Mouse (Mus musculus) macrophage (primary cell): Measurements from ENCODE around the gene Lrch1. TPM values are rescaled to one million over a fixed set of nuclear protein-coding genes. Genes with fewer than 3 reads are reported as not detected.

ENCODE experiments used
- H3K27ac ChIP-seq: fragments of 350-480 bp; formaldehyde crosslinking; 2 replicates; pipeline ENCODE4 v1.9.0; 2021
- H3K36me3 ChIP-seq: fragments of 350-480 bp; formaldehyde crosslinking; 2 replicates; pipeline ENCODE4 v1.9.0; 2021; ENCODE audit errors: inconsistent target
- H3K4me3 ChIP-seq: fragments of 350-480 bp; formaldehyde crosslinking; 2 replicates; pipeline ENCODE4 v1.9.0; 2021; ENCODE audit errors: inconsistent target
- H3K79me2 ChIP-seq: fragments of 350-480 bp; formaldehyde crosslinking; 2 replicates; pipeline ENCODE4 v1.9.0; 2021; ENCODE audit errors: inconsistent target
- WGBS: methylation state at CpG from one replicate; pipeline ENCODE4 v1.1.7; 2026; ENCODE audit warnings: inconsistent platforms; ENCODE audit not compliant: missing documents; 5-methylcytosine and 5-hydroxymethylcytosine counted together
- polyA plus RNA-seq: library from polyadenylated mRNA; stranded (reverse); fragments of 250-400 nt; gene quantifications from 3 replicates; pipeline ENCODE4 v1.2.4, GENCODE M21; 2018; ENCODE audit warnings: inconsistent platforms
- total RNA-seq, 78 experiments: library from RNA; depleted of rRNA; stranded (reverse); fragments of 250-400 nt; gene quantifications; 1 replicate in 9 of 78; 2 replicates in 24 of 78; 3 replicates in 43 of 78; 4 replicates in 2 of 78; pipeline ENCODE4 v1.2.4; 2018; ENCODE audit warnings: inconsistent platforms in 56 of 78

Lrch1 gene
- total RNA-seq (2018; cell fraction: chromatin; rRNA removed): 100 to 1,000 TPM in 2 of 26 experiments, 10 to 100 TPM in 24; 24.6 to 189 (median 55.7) TPM
- 10 to 100 TPM; 11.5 to 21.4 (median 16.2) TPM for total RNA-seq (2018; cell fraction: cytosol; rRNA removed)
- 100 to 1,000 TPM in 1 of 26 experiments, 10 to 100 TPM in 25; 21.1 to 118 (median 40.9) TPM for total RNA-seq (2018; cell fraction: nucleus; rRNA removed)
- polyA plus RNA-seq: 10.1 to 12.0 TPM (median 11.9 TPM) in 3 replicates

- Histone ChIP-seq H3K79me2 (peaks cover 46% of the 10 kb centered on the region), H3K36me3 (no peaks in the 10 kb centered on the region), H3K4me3 (peak within 1 kb of the TSS; percentile 61), H3K27ac (peak within 1 kb of the TSS; percentile 60)
- under 1% methylated on average over 49 of the region's 65 CpGs for WGBS
Observed at GRCm38 (mm10) chr14:74947376-74948013, at the start of gene Lrch1. Gene Lrch1, minus strand, starts transcription at chr14:74947876.

- no peaks in the 10 kb centered on the region for H3K79me2 ChIP-seq
- 90% methylated on average over 2 of the region's 2 CpGs for WGBS
- H3K36me3 ChIP-seq: no peaks in the 10 kb centered on the region
Observed at GRCm38 (mm10) chr14:74997041-74997440, 49.4 kb upstream of the Lrch1 start.

GRCm38 (mm10) chr14:74996556-74996955, 48.9 kb upstream of the Lrch1 start:
- no peaks in the 10 kb centered on the region for H3K36me3 ChIP-seq
- H3K79me2 ChIP-seq: no peaks in the 10 kb centered on the region
- no peak overlapping the region for H3K4me3 ChIP-seq
- H3K27ac ChIP-seq: no peak overlapping the region
- WGBS: 11% methylated on average over 3 of the region's 3 CpGs

More at GRCm38 (mm10) chr14:74997041-74997440, 49.4 kb upstream of the Lrch1 start:
- H3K27ac ChIP-seq: no peak overlapping the region
- H3K4me3 ChIP-seq: no peak overlapping the region

- Histone ChIP-seq H3K27ac (no peak overlapping the region), H3K36me3 (no peaks in the 10 kb centered on the region), H3K4me3 (no peak overlapping the region), H3K79me2 (no peaks in the 10 kb centered on the region)
- 16% methylated on average over 1 of the region's 1 CpGs for WGBS
Observed at GRCm38 (mm10) chr14:74990504-74990903, 42.8 kb upstream of the Lrch1 start.

- no peak overlapping the region for H3K4me3 ChIP-seq
- no peaks in the 10 kb centered on the region for H3K36me3 ChIP-seq
- no peaks in the 10 kb centered on the region for H3K79me2 ChIP-seq
- H3K27ac ChIP-seq: no peak overlapping the region
- WGBS: 94% methylated on average over 4 of the region's 4 CpGs
Observed at GRCm38 (mm10) chr14:74989909-74990308, 42.2 kb upstream of the Lrch1 start.

- H3K36me3 ChIP-seq: no peaks in the 10 kb centered on the region
- 42% methylated on average over 4 of the region's 4 CpGs for WGBS
- no peaks in the 10 kb centered on the region for H3K79me2 ChIP-seq
- H3K4me3 ChIP-seq: no peak overlapping the region
- H3K27ac ChIP-seq: no peak overlapping the region
Observed at GRCm38 (mm10) chr14:74989322-74989721, 41.6 kb upstream of the Lrch1 start.

GRCm38 (mm10) chr14:74986527-74986926, 38.9 kb upstream of the Lrch1 start:
- H3K79me2 ChIP-seq: no peaks in the 10 kb centered on the region
- 97% methylated on average over 3 of the region's 3 CpGs for WGBS
- H3K4me3 ChIP-seq: no peak overlapping the region
- no peaks in the 10 kb centered on the region for H3K36me3 ChIP-seq
- H3K27ac ChIP-seq: no peak overlapping the region

- Histone ChIP-seq H3K27ac (no peak overlapping the region), H3K36me3 (no peaks in the 10 kb centered on the region), H3K4me3 (no peak overlapping the region), H3K79me2 (no peaks in the 10 kb centered on the region)
- WGBS: 71% methylated on average over 4 of the region's 4 CpGs
Observed at GRCm38 (mm10) chr14:74985658-74986057, 38.0 kb upstream of the Lrch1 start.

- no peak overlapping the region for H3K4me3 ChIP-seq
- WGBS: 74% methylated on average over 7 of the region's 7 CpGs
- no peaks in the 10 kb centered on the region for H3K36me3 ChIP-seq
- no peaks in the 10 kb centered on the region for H3K79me2 ChIP-seq
- H3K27ac ChIP-seq: no peak overlapping the region
Observed at GRCm38 (mm10) chr14:74984817-74985391, 37.2 kb upstream of the Lrch1 start.

- WGBS: 35% methylated on average over 5 of the region's 5 CpGs
- Histone ChIP-seq H3K4me3 (no peak overlapping the region), H3K79me2 (no peaks in the 10 kb centered on the region), H3K27ac (no peak overlapping the region), H3K36me3 (no peaks in the 10 kb centered on the region)
Observed at GRCm38 (mm10) chr14:74983079-74983478, 35.4 kb upstream of the Lrch1 start.

GRCm38 (mm10) chr14:74981016-74981415, 33.3 kb upstream of the Lrch1 start:
- 97% methylated on average over 3 of the region's 3 CpGs for WGBS
- no peaks in the 10 kb centered on the region for H3K36me3 ChIP-seq
- H3K4me3 ChIP-seq: no peak overlapping the region
- no peaks in the 10 kb centered on the region for H3K79me2 ChIP-seq
- no peak overlapping the region for H3K27ac ChIP-seq

GRCm38 (mm10) chr14:74976972-74977371, 29.3 kb upstream of the Lrch1 start:
- Histone ChIP-seq H3K36me3 (no peaks in the 10 kb centered on the region), H3K27ac (peak overlapping the region; percentile 22; the same call in 1 of the 2 replicates), H3K79me2 (no peaks in the 10 kb centered on the region), H3K4me3 (no peak overlapping the region)
- WGBS: 68% methylated on average over 6 of the region's 6 CpGs

- no peaks in the 10 kb centered on the region for H3K36me3 ChIP-seq
- no peaks in the 10 kb centered on the region for H3K79me2 ChIP-seq
- H3K27ac ChIP-seq: no peak overlapping the region
- 53% methylated on average over 10 of the region's 10 CpGs for WGBS
- no peak overlapping the region for H3K4me3 ChIP-seq
Observed at GRCm38 (mm10) chr14:74974136-74974651, 26.5 kb upstream of the Lrch1 start.

- Histone ChIP-seq H3K4me3 (no peak overlapping the region), H3K27ac (no peak overlapping the region), H3K36me3 (no peaks in the 10 kb centered on the region), H3K79me2 (no peaks in the 10 kb centered on the region)
- WGBS: 76% methylated on average over 5 of the region's 5 CpGs
Observed at GRCm38 (mm10) chr14:74972687-74973086, 25.0 kb upstream of the Lrch1 start.

GRCm38 (mm10) chr14:74972216-74972615, 24.5 kb upstream of the Lrch1 start:
- WGBS: 60% methylated on average over 3 of the region's 3 CpGs
- H3K4me3 ChIP-seq: no peak overlapping the region
- H3K27ac ChIP-seq: no peak overlapping the region
- no peaks in the 10 kb centered on the region for H3K79me2 ChIP-seq
- H3K36me3 ChIP-seq: no peaks in the 10 kb centered on the region
